Mouse (Mus musculus): Measurements from ENCODE around the gene Arhgap18.

Arhgap18 gene

GRCm38 (mm10) chr10:26752929-26753567 lies at the start of gene Arhgap18:
TSS of gene Arhgap18 (plus strand) at chr10:26753421.
- no peak for DNase-seq

DNA sequence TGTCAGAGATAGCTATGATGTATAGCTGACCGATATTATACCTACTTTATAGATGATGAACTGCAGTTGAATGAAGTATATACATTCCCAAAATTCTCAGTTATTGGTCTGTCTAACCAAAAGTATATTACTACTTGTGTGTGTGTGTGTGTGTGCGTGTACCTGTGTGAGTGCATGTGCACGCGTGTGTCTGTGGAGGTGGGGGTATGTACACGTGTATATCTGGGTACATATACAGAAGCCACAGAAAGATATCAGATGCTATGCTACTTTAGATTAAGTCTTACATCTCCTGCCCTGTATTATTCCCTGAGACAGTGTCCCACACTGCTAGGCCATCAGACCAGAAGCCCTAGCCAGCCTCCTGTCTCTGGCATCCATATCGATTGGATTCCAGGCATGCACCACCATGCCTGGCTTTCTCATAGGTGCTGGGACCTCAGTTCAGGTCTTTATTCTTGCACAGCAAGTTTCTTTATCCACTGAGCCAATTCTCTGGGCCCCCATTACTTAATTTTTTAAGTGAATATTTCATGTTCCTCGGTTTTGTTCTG lies 42.7 kb upstream of the Arhgap18 start:
- DNase-seq = no peak

- DNase-seq = no peak
These were observed 42.2 kb upstream of the Arhgap18 start for GRCm38 (mm10) chr10:26711068-26711467.

GRCm38 (mm10) chr10:26713986-26714385 lies 39.2 kb upstream of the Arhgap18 start:
- no peak for DNase-seq

GRCm38 (mm10) chr10:26724704-26725103 lies 28.5 kb upstream of the Arhgap18 start:
- no peak for DNase-seq

DNA sequence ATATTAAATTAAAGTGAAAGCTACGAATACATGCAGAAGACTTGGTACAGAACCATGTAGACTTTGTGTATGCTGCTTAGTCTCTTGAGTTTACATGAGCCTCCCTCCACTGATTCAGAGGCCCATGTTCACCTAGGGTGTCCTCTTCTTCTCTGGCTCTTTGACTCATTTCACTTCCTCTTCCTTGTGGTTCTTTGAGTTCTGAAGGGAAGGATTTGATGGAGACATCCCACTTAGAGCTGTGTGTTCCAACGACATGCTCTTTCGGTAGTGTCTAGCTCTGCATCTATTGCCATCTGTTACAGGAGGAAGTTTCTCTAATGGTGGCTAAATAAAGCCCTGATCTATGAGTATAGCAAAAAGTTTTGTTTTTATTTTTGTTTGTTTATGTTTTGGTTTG lies 28.0 kb upstream of the Arhgap18 start:
- no peak for DNase-seq

DNA sequence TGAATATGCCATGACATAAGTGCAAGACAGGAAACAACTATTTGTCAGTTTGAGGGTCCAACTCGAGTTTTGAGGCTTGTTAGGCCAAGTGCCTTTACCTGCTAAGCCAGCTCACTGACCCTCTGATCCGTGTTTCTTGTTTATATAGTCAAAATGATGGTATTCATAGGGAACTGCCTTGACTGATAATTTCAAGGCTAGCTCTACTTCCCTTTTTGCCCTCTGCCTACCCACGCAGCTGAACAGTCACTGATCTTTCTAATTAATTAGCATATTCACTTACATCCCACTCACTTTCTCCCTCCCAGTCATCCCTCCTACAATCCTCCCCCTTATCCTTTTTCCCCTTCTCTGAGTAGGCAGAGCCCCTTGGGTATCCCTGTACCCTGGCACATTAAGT lies 2.4 kb upstream of the Arhgap18 start:
- DNase-seq = no peak

DNA sequence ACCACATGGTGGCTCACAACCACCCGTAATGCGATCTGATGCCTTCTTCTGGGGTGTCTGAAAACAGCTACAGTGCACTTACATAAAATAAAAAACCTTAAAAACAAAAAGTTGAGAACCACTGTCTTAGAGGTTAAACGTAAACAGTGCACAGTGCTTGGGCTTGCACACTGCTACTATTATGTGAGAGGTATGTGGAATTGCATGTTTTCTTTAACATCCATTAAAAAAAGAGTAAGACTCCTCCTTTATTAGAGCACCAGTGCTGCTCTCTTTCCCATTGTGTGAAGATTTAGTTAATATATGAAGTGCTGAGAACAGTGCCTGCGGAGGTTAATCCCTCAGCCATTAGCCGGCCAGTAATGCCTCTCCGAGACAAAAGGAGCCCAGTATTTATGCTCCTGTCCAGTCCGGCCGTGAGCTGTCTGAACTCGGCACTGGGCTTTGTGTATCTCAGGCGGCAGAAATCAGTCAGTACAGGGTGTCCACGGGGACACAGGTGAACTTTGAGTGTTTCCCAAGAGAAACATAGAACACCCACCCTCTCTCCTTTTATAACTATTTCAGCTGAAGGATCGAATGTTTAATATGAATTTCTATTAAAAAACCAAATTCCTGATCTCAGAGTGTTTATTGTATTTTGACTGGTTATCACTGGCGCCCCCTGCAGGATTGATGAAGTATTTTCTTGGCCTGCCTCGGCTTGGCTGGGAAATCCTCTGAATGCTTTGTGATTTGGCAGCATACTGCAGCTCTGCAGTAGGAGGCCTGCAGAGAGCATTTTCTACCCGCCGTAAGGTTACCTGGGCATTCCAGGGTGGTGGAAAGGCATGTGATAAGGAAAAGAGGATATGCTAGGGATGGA lies 925 bp upstream of the Arhgap18 start:
- no peak for DNase-seq

GRCm38 (mm10) chr10:26754006-26754405 lies 785 bp downstream of the Arhgap18 start:
- no peak for DNase-seq

DNA sequence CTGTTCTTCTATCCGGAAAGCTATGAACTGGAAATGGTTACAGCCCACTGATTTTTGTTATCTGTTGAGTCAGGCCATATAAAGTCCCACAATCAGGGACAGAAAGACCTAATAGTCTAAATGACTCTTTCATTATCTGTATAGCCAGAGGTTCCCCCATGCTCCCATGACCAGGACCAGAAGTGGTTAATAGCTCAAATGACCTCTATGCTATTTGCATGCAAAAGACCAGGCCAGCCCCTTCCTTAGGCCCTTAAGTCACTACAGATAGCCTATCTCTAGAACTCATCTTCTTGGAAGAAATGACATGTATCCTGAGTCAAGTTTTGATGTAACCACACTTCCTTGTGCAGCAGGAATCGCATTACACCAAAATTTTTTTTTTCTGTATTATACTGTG lies 4.0 kb downstream of the Arhgap18 start:
- no peak for DNase-seq

- no peak for DNase-seq
These were observed 6.2 kb downstream of the Arhgap18 start for GRCm38 (mm10) chr10:26759469-26759868.

- no peak for DNase-seq
These were observed 7.9 kb downstream of the Arhgap18 start for GRCm38 (mm10) chr10:26761103-26761502.

- no peak for DNase-seq
These were observed 9.0 kb downstream of the Arhgap18 start for GRCm38 (mm10) chr10:26761991-26762903.

- DNase-seq = no peak
These were observed 14.0 kb downstream of the Arhgap18 start for GRCm38 (mm10) chr10:26767196-26767595.

DNA sequence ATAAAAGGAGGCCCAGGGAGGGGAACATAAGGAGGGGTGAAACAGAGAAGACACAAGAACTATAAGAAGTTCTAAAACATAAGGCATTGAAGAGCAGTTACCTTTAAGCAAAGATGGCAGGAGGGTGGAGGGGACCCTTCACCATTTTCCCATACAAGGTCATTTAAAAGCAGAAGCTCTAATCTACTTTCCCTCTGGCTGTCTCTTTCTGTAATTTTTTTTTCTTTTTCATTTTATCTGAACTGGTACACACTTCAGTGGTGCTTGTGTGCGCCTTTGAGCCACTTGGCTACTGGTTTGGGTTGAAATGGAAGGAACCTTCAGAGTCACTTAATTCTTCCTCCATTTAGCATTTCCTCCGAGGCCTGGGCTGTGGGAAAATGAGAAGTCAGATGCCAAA lies 15.7 kb downstream of the Arhgap18 start:
- DNase-seq = no peak

- no peak for DNase-seq
These were observed 16.8 kb downstream of the Arhgap18 start for GRCm38 (mm10) chr10:26770035-26770434.

DNA sequence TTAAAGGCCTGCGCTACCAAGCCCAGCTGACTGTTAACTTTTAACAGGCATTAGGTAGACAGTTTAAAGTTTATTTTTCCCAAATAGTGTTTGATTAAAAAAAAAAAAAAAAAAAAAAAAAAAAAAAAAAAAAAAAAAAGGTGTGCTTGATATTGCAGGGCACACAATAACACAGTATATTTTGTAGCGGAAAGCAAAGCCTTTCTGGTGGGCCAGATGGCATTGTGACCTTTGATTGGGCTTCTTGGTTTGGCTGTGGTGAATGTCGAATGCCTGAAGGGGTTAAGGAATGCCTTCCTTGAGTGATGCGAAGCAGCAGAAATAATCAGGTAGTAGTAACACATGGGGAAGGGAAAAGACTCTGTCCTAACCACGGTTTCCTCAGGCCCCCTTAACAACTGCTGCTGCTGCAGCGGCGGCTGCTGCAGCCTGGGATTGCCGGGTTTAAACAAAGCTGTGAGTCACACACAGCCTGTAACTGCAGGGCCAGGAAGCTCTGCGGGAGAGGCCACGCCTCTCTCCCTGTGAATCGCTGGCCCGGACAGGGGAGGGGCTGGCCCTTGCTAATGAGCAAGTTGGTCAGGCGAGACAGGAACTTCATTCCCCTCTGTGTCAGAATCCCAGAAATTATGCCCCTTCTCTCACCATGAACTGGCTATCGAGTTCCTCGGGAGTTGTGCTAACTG lies 18.9 kb downstream of the Arhgap18 start:
- peak; percentile 66 to 72 for DNase-seq

DNA sequence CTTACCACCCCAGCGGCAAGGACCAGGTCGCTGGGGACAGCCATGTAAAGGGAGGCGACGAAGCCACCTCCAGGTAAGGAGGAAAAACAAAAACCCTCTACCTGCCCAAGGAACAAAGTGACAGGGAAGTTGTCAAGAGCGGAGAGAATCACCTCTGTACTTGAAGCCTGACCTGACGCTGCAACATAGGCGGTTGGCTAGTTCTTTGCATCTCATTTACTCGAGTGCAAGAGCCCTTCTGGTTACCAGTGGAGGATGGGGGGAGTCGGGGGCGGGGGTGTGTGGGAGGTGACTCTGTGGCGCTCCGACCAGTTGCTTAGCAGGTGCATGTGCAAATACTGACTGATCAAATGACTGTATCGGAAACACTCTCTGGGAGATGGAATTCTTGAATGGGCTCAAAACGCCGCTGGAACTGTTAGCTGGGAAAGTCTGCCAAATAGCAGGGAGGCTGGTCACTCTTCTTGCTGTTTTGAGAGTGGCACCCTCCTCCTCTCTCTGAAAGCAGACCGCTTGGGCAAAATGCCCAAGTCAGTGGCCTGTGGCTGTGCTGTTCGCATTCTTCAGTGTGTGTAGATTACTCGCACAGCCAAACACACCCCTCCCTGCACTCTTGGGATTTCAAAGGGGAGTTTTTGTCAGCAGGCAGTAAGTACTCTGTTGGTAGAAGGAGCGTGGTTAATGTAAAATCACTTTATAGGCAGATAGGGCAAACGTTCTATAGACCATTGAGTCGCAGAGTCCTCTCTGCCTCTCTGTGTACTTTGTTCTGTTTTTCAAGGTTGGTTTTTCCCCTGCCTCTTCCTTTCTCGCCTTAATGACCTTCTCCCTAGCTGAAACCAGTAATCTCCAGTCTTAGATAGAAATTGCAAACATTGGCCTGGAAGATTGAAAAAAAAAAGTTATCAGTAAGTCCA lies 19.7 kb downstream of the Arhgap18 start:
- peak in 1 of 2 experiments; percentile 28 for DNase-seq

DNA sequence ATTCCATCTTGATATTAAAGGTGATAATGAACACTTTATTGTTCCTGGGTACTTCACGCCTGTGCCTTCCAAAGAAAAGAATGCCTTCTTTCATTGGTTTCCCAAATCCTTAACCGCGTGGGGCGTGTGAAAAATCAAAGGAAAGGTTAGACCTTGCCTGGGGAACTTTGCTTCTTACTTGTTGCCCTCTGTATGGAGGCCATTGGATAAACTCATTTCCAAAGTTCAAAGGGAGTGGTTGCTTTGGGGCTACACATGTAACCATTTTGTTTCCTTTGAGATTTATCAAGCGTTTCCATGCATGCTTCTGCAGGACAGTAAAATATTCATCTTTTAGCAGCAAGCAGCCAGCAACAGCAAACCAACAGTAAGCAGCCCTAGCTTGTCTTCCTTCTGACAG lies 20.3 kb downstream of the Arhgap18 start:
- DNase-seq = no peak

DNA sequence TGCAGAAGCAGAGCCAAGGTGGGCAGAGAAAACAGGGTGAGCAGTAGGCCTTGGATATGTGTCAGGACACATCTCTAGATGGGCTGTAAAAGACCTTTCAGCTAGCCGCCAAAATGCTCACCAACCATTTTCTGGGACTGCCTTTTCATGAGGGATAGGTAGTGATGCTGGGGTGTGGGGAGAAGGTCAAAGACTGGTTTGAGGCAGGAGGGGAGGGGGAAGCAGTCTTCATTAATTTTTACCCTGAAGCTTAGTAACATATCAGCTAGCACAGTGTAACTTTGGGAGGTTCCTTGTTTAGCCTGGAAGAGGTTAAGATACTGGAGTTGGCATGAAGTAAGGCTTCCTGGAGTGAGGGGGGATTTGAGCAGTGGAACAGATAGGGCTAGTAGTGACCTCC lies 21.0 kb downstream of the Arhgap18 start:
- no peak for DNase-seq

DNA sequence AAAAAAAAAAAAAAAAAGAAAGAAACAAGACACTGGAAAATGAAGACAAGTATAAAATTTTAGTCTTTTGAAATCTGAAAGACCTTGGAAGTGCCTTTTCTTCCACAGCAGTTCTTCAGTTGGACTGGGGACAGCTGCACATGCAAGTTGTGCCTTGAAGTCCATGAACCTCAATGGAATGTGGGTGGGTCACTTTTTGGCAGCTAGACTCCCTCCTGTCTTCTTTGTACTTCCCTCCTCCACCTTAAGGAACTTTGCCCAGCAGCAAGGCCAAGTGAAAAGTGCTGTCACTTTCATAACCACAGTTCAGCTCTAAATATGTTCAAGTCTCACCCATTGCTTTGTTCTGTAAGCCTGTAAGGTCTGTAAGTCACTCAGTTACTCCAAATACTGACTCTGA lies 23.2 kb downstream of the Arhgap18 start:
- no peak for DNase-seq

All from thymus, adult 18-20 months (tissue).